Mouse (Mus musculus) hematopoietic multipotent progenitor cell, adult 10-12 weeks (in vitro differentiated cells): ENCODE data around the gene Klf11. TPM values are rescaled to one million over a fixed set of nuclear protein-coding genes. Genes with fewer than 3 reads are reported as not detected.

Source experiments
- polyA plus RNA-seq: library from polyadenylated mRNA; stranded (reverse); fragments of >175 nt; gene quantifications from 2 replicates; pipeline ENCODE4 v1.2.3, GENCODE M21; 2012; ENCODE audit warnings: low replicate concordance

Klf11 gene
- 14.1 and 35.8 TPM in 2 replicates for polyA plus RNA-seq

DNA sequence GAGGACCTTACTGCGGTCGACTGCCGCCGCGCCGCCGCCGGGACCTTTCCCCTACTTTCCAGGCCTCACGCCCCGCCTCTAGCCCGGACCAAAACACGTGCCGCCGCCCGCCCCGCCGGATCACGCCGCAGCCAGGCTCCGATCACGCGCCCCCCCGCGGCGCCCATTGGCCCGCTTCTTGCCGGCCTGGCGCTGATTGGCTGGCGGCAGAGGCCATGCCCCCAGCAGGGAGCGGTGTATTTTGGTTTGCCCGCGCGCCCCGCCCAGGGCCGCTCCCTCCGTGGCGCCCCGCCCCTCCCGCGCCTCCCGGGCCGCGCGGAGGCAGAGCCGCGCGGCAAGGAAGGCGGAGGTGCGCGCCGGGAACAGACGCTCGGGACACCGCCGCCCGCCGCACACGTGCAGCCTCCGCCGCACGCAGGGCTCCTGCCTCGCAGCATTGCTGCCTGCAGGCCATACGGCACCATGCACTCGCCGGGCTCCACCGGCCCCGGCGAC, at the start of gene Klf11:
Gene Klf11, plus strand, starts transcription at position 212 of the 495 bp plus-strand sequence.

GRCm38 (mm10) chr12:24681286-24682023, 30.4 kb downstream of the Klf11 start, which contains the start of gene Cys1:
TSS of gene Cys1 (minus strand) at chr12:24681813.

GRCm38 (mm10) chr12:24707954-24708823, 57.1 kb downstream of the Klf11 start, which contains the start of gene Rrm2:
TSS of gene Rrm2 (plus strand) at chr12:24708241.

Other genes with a start within 250 kb of the Klf11 start
- 1.4 and 2.2 TPM in 2 replicates for gene Taf1b, start 152.9 kb upstream of the Klf11 start, polyA plus RNA-seq
- 0.49 and 0.86 TPM in 2 replicates for gene Grhl1, start 79.0 kb upstream of the Klf11 start, polyA plus RNA-seq
- gene Cys1, start 30.5 kb downstream of the Klf11 start, polyA plus RNA-seq = 0.08 TPM in 1 of 2 replicates, not detected in the other
- gene Rrm2, start 57.0 kb downstream of the Klf11 start, polyA plus RNA-seq = 8.0 and 55.9 TPM in 2 replicates
- gene Mboat2, start 179.6 kb downstream of the Klf11 start, polyA plus RNA-seq = 0.34 and 1.9 TPM in 2 replicates